8 mouse cellular contexts compared by ENCODE assay signal in genomic region chr11:60176975-60177657, GRCm38 (mm10). TPM values are rescaled to one million over a fixed set of nuclear protein-coding genes. Genes with fewer than 3 reads are reported as not detected.
A peak's percentile ranks its signal among the peaks of the same experiment; 100 is the strongest.
DNase-seq lines count a peak whose midpoint lies in the region; ATAC-seq and TF ChIP-seq lines count a peak whose summit lies in the region.

No protein-coding gene starts in this region.

- H3K27ac ChIP-seq in heart, embryonic 14.5 days (replicated peaks in 1 of 2; ENCODE audit: control insufficient read depth in 1 of 2, insufficient read depth in 1 of 2, low read depth in 2 of 2, low read length in 2 of 2) = peak overlapping the region; percentile 96 to 99
- peak overlapping the region; percentile 80 for H3K27ac ChIP-seq in liver, embryonic 12.5 days

- peak overlapping the region; percentile 98 for H3K4me2 ChIP-seq in heart, embryonic 14.5 days (ENCODE audit: low read length)
- H3K4me2 ChIP-seq in liver, embryonic 12.5 days = peak overlapping the region; percentile 92

- no peaks in the 10 kb centered on the region for H3K9me3 ChIP-seq in heart, embryonic 14.5 days (ENCODE audit: control insufficient read depth, low read length)
- no peaks in the 10 kb centered on the region for H3K9me3 ChIP-seq in liver, embryonic 12.5 days (replicated peaks)

- WGBS in lung, adult 2 months = 8% methylated on average over 42 of the region's 42 CpGs
- 2% methylated on average over 42 of the region's 42 CpGs for WGBS in heart, embryonic 14.5 days
- 6% methylated on average over 42 of the region's 42 CpGs for WGBS in liver, embryonic 12.5 days (ENCODE audit: insufficient replicate concordance)

- peaks cover 4% of the 10 kb centered on the region for H3K36me3 ChIP-seq in heart, embryonic 14.5 days (ENCODE audit: control insufficient read depth, insufficient read depth, low read length)
- peaks cover 18% of the 10 kb centered on the region for H3K36me3 ChIP-seq in liver, embryonic 12.5 days

- H3K4me1 ChIP-seq in lung, adult 2 months (ENCODE audit: control insufficient read depth, insufficient read depth, low read length) = peaks cover 11% of the 10 kb centered on the region
- peaks cover 55 to 85% of the 10 kb centered on the region in 2 experiments for H3K4me1 ChIP-seq in heart, embryonic 14.5 days (ENCODE audit: control insufficient read depth in 2 of 2, insufficient read depth in 2 of 2, low read length in 2 of 2)
- H3K4me1 ChIP-seq in liver, embryonic 12.5 days = peaks cover 95% of the 10 kb centered on the region

- TF ChIP-seq POLR2A in lung, adult 2 months (IDR thresholded peaks at IDR 0.05; ENCODE audit: borderline replicate concordance, extremely low read depth, low read depth, low read length) = no peak

- H3K27me3 ChIP-seq in heart, embryonic 14.5 days (ENCODE audit: control insufficient read depth, insufficient read depth, low read length) = no peaks in the 10 kb centered on the region
- peaks cover 11% of the 10 kb centered on the region for H3K27me3 ChIP-seq in liver, embryonic 12.5 days (replicated peaks)

- TF ChIP-seq CTCF in lung, adult 2 months (IDR thresholded peaks at IDR 0.05; ENCODE audit: insufficient read depth, low read length) = no peak

- H3K9ac ChIP-seq in heart, embryonic 14.5 days (ENCODE audit: low read length) = peak overlapping the region; percentile 94
- H3K9ac ChIP-seq in liver, embryonic 12.5 days = peak overlapping the region; percentile 78

- peak; percentile 52 for DNase-seq in lung, adult 2 months
- no peak for DNase-seq in lung, adult 18-20 months
- peak; percentile 66 for DNase-seq in embryo, embryonic 10.5 days (ENCODE audit: low spot score)
- peak; percentile 87 for DNase-seq in kidney, postnatal 10 days
- peak; percentile 85 for DNase-seq in retina, embryonic 14.5 days (ENCODE audit: low spot score)
- DNase-seq in urinary bladder, postnatal 4 days (ENCODE audit: low spot score in 2 of 2) = no peak

- ATAC-seq in heart, embryonic 14.5 days (ENCODE audit: insufficient number of reproducible peaks, insufficient read depth, low FRiP score, low read depth) = no peak
- ATAC-seq in liver, embryonic 12.5 days = no peak

- H3K4me3 ChIP-seq in lung, adult 2 months (replicated peaks; ENCODE audit: extremely low read depth, low read depth, low read length) = peak overlapping the region; percentile 60
- peak overlapping the region; percentile 64 to 65 for H3K4me3 ChIP-seq in heart, embryonic 14.5 days (ENCODE audit: control insufficient read depth in 1 of 2, insufficient read depth in 1 of 2, low read depth in 1 of 2, low read length in 2 of 2)
- peak overlapping the region; percentile 65 for H3K4me3 ChIP-seq in liver, embryonic 12.5 days

RNA-seq across cellular contexts. Expression of gene Srebf1, which starts 45.3 kb away (rescaled TPM):
- polyA plus RNA-seq in lung, adult 2 months (2012; rRNA removed) = 206 and 236 TPM in 2 replicates
- 37.9 and 45.3 TPM in 2 replicates for polyA plus RNA-seq in heart, embryonic 14.5 days (2014; fragmentation: Nextera tagmentation; extraction: Ambion mirVana)
- polyA plus RNA-seq in liver, embryonic 12.5 days (2016; fragmentation: Nextera tagmentation; extraction: Ambion mirVana) = 45.7 and 50.9 TPM in 2 replicates

Comparison
In these comparisons a context has a peak if more than half of its experiments do, and no peak if none do; other contexts are left out.
1. DNase-seq: peak in lung, adult 2 months (single experiment), embryo, embryonic 10.5 days (single experiment), kidney, postnatal 10 days (single experiment) and retina, embryonic 14.5 days (single experiment); none in lung, adult 18-20 months (0 of 2) and urinary bladder, postnatal 4 days (0 of 2).
2. Peak in every context shown above with its lines, with median percentiles within 50 percentile points of each other: H3K4me3 ChIP-seq.